Mouse (Mus musculus) G1E-ER4 (cell line): Measurements from ENCODE around the gene Ankrd55. TPM values are rescaled to one million over a fixed set of nuclear protein-coding genes. Genes with fewer than 3 reads are reported as not detected.

ENCODE experiments used
- GATA1 ChIP-seq: IDR thresholded peaks from one replicate; pipeline ENCODE4 v1.8.0; 2012; ENCODE audit warnings: low read length, inconsistent platforms
- polyA plus RNA-seq: library from polyadenylated mRNA; stranded (reverse); fragments of >175 nt; gene quantifications from 2 replicates; pipeline ENCODE4 v1.2.3, GENCODE M21; 2012

The Ankrd55 gene
- polyA plus RNA-seq, 1 experiment = not detected

DNA sequence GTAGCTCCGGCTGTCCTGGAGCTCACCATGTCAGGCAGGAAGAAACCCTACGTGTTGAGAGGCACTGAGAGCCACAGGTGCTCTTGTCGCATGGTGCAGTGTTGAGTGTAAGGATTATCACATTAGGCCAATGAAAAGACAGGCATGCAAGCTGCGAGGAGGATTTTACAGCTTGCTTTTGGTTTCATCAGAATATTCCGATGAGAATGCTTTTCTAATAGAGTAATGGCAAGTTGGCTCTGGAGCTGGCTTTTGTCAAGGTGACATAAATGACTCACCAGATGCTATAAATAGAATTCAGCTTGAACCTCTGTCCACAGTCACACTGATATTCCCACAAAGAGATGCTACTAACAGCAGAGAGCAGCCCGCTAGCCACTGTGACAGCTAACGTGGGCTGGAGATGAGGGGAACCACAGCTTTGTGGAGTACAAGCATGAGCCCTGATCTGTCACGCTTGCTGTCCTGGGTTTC is 137.0 kb downstream of the Ankrd55 start:
- no peak for TF ChIP-seq GATA1

DNA sequence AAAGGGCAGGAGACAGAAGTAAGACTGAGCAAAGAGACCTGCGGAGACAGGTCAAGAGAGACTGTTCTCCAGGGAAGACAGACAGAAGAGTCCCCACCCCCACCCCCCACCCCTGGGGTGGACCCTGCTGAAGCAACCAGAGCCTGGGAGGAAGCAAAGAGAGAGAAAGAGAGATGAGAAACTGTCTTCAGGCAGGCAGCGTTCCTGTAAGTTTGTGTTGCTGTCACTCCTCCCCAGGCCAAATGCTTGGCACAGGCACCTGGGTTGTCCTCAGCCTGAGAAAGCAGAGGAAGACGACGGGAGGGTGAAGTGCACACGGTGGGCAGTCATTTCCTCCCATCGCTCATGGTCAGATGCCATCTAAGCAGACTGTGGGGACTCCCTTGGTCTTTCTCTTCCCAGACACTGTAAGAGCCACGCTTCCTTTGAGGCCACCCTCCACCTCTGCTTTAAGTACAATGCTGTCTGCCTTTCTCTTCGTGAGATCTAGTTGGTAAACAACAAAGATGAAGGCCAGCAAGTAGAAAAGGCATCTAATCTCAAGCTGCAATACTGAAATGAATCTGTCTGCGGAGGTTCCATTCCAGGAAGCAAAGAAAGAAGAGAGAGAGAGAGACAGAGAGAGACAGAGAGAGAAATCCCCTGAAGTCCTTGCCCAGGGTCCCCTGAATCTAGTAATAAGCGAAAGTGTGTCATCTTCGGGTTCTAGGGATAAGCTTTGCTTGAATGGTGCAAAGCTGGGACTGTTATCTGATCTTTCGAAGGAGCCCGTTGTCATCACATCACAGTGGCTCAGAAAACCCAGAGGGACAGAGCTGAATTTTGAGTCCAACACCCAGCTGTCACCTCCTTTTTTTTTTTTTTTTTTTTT is 138.2 kb downstream of the Ankrd55 start:
- TF ChIP-seq GATA1 = no peak

DNA sequence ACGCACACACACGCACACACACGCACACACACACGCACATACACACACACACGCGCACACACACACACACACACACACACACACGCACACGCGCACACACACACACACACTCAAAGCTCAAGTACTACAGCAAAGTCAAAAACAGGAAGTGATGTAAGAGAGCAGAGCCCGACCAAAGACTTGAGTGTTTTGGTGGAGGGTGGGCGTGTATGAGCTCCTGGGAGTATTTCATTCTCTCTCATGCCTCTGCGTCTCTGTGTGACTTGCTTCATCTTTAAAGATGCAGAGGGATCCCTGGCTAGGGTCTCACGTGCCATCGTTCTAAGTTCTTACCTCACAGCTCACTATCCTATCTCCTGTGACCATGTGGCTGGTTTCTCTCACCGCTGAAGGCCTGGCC is 139.3 kb downstream of the Ankrd55 start:
- TF ChIP-seq GATA1 = no peak

DNA sequence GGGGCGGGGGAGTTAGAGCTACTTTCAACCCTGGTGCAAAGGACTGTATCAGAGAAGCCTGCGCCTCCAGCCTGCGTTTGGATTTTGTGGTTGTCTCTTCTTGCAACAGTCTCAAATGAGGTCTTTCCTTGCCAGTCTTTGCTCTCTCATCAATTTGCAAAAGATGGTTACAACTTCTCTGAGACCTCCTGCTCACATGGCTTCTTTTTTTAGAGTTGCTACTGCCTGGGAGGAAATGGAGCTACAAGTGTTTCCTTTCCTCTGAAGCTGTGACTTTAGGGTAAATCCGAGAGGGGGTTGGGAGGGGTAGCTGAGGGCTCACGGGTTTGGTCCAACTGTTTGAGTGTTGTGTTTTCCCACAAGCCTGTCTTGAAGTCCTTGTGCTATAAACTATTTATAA is 145.0 kb downstream of the Ankrd55 start:
- TF ChIP-seq GATA1 = no peak

Other genes starting within 250 kb of the Ankrd55 start
- gene Il6st, start 175.6 kb downstream of the Ankrd55 start, polyA plus RNA-seq = 0.16 and 0.22 TPM in 2 replicates